Mouse (Mus musculus): Measurements from ENCODE around the gene Id3.

DNA sequence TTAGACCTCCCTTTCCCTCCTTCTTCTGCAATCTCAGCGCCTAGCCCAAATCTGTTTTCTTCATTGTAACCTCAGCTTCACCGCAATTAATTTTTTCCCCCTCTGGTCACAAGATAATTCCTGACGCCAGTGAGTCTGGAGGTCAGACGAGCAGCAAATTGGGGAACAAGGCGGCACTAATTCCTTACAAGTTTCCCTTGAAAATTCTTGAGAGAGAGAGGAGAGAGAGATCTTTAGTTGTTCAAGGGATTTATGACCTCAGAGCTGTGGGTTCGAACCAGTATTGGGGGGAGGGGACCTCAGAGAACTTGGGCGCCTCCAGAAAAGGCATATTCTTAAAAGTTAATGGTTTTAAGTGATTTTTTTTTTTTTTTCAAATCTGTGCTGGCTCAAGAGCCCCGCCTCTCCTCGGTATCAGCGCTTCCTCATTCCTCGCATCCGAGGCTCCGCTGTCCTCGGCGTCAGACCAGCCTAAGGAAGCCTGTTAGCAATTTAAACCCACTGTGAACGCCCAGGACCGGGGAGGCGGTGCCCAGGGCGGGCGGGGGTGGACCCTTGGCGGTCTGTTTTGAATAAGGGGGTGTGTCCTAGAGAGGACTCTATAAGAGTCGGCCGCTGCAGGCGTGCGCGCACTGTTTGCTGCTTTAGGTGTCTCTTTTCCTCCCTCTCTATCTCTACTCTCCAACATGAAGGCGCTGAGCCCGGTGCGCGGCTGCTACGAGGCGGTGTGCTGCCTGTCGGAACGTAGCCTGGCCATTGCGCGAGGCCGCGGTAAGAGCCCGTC is at the start of gene Id3:
- no peak for TF ChIP-seq CTCF (IDR thresholded peaks at IDR 0.05; ENCODE audit: low read depth)
- peak; percentile 5 for TF ChIP-seq EP300 (optimal IDR thresholded peaks at IDR 0.05)

Measured in stomach, postnatal 0 days (tissue).